Mouse (Mus musculus) liver, embryonic 14.5 days (tissue): Measurements from ENCODE around the gene Smarcad1. TPM values are rescaled to one million over a fixed set of nuclear protein-coding genes. Genes with fewer than 3 reads are reported as not detected.

Experiments used
- ATAC-seq: fragments of 200-750 bp; cut with Nextera tagmentation; 2 replicates; pipeline ENCODE4 v1.8.0; 2017; ENCODE audit warnings: moderate number of reproducible peaks, mild to moderate bottlenecking, moderate library complexity; ENCODE audit not compliant: insufficient read depth
- DNase-seq, 3 experiments: peaks; one replicate each; pipeline ENCODE4 v3.0.0-alpha.2; 2012 to 2013; ENCODE audit warnings: low read depth in 3 of 3, low spot score in 3 of 3
- H3K27ac ChIP-seq: fragments of 300-500 bp; sonication (generic); 2 replicates; pipeline ENCODE4 v1.5.1; 2014; ENCODE audit warnings: moderate library complexity, mild to moderate bottlenecking, control low read depth, inconsistent platforms
- H3K27me3 ChIP-seq: fragments of 300-500 bp; sonication (generic); 2 replicates; pipeline ENCODE4 v1.6.1; 2014; ENCODE audit warnings: mild to moderate bottlenecking, low read length, moderate library complexity; ENCODE audit not compliant: control insufficient read depth, insufficient read depth
- H3K36me3 ChIP-seq: fragments of 300-500 bp; sonication (generic); replicated peaks from 2 replicates; pipeline ENCODE4 v1.6.1; 2014; ENCODE audit warnings: low read depth; ENCODE audit not compliant: control insufficient read depth, insufficient read depth
- H3K4me1 ChIP-seq, 2 experiments: fragments of 200-500 bp in 1 of 2; fragments of 300-500 bp in 1 of 2; sonication (generic) in 1 of 2; replicated peaks; 2 replicates each; pipeline ENCODE4 v1.6.1; 2012 to 2014; ENCODE audit warnings: antibody characterized with exemption in 1 of 2, inconsistent platforms in 1 of 2, low read length in 1 of 2; ENCODE audit not compliant: control insufficient read depth in 2 of 2, insufficient read depth in 2 of 2
- H3K4me2 ChIP-seq: fragments of 300-500 bp; sonication (generic); 2 replicates; pipeline ENCODE4 v1.6.1; 2014; ENCODE audit warnings: low read depth, mild to moderate bottlenecking, control low read depth, moderate library complexity
- H3K4me3 ChIP-seq, 2 experiments: fragments of 200-500 bp in 1 of 2; fragments of 300-500 bp in 1 of 2; sonication (generic) in 1 of 2; 2 replicates each; pipeline ENCODE4 v1.5.1; 2012 to 2014; ENCODE audit warnings: low read depth in 2 of 2, low read length in 2 of 2, mild to moderate bottlenecking in 2 of 2, control low read depth in 1 of 2, inconsistent platforms in 1 of 2, moderate library complexity in 1 of 2; ENCODE audit not compliant: insufficient read depth in 1 of 2
- H3K9ac ChIP-seq: fragments of 300-500 bp; sonication (generic); replicated peaks from 2 replicates; pipeline ENCODE4 v1.6.1; 2014; ENCODE audit warnings: mild to moderate bottlenecking, control low read depth, moderate library complexity
- H3K9me3 ChIP-seq: fragments of 300-500 bp; sonication (generic); 2 replicates; pipeline ENCODE4 v1.6.1; 2016; ENCODE audit warnings: low read length, mixed read lengths; ENCODE audit not compliant: control insufficient read depth
- CTCF ChIP-seq: IDR thresholded peaks from 2 replicates; pipeline ENCODE4 v1.5.1; 2016; ENCODE audit warnings: antibody characterized with exemption, low read depth, control low read depth
- EP300 ChIP-seq: IDR thresholded peaks from 2 replicates; pipeline ENCODE4 v1.6.1; 2016; ENCODE audit warnings: antibody characterized with exemption, low read depth
- WGBS: fragments of 180-500 bp; shearing (Covaris S2); extraction: QIAGEN DNeasy Blood & Tissue Kit; methylation state at CpG from one replicate; pipeline ENCODE4 v1.1.7; 2014; ENCODE audit not compliant: insufficient replicate concordance; 5-methylcytosine and 5-hydroxymethylcytosine counted together
- polyA plus RNA-seq, 2 experiments: library from polyadenylated mRNA; depleted of rRNA in 1 of 2; stranded (reverse) in 1 of 2; unstranded in 1 of 2; fragments of >200 nt; fragmentation: Nextera tagmentation in 1 of 2; extraction: Ambion mirVana in 1 of 2; gene quantifications; 2 replicates each; pipeline versions ENCODE4 v1.2.1 to v1.2.3; 2012 to 2014

The Smarcad1 gene
- polyA plus RNA-seq, 2 experiments: 14.2 to 17.6 TPM

DNA sequence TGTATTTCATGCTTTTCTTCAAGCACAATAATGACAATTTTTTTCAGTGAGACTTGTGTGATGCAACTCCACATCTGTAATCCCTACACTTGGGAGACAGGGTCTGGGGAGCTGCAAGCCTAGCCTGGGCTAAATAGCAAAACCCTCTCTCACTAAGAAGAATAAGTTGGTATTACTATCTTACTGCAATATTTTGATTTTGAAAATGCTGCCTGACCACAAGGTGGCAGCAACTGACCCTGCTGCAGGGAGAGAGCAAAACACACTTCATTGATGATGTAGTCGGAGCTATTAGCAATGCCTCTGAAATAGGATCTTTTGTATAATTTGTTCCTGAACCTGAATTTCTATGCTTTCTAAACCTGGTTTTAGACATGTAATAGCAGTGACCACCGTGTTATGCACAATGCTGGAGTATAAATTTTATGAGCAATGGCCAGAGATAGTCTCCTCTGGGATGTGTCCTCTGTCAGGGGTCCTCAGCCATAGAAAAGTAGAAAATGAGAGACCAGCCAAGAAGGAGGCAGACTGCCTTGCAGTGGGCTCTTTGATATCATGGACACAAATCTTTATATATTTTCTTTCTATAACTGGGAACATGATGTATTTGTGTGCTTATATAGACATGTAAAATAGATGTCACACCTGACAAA, 83.8 kb downstream of the Smarcad1 start:
- Histone ChIP-seq H3K4me3 (no peak overlapping the region), H3K36me3 (no peaks in the 10 kb centered on the region), H3K27me3 (no peaks in the 10 kb centered on the region), H3K4me1 (no peaks in the 10 kb centered on the region), H3K9ac (no peak overlapping the region), H3K4me2 (no peak overlapping the region), H3K27ac (no peak overlapping the region), H3K9me3 (no peaks in the 10 kb centered on the region)
- DNase-seq: no peak
- WGBS: 28% methylated on average over 2 of the region's 2 CpGs
- ATAC-seq: no peak
- TF ChIP-seq CTCF (peak; percentile 66), EP300 (no peak)

DNA sequence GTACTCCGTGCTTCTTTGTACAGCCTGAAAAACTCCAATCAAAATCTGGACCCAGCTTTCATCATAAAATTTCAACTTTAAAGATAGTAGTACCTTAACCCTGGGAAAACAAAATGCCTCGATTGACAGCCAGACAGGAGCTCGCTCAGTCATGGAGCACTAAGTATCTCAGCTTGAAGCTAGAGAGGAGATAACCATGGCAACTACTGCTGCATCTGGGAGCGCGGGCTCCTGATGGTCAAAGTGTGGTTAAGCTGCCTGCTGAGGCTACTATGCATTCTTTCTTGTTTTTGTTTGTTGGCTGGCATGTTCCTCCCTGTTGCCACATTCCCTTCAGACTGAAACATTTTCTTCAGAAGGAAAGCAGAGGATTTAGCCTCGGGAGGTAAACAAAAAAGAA, 90.0 kb downstream of the Smarcad1 start:
- H3K36me3 ChIP-seq: no peaks in the 10 kb centered on the region
- no peak overlapping the region for H3K4me3 ChIP-seq
- no peaks in the 10 kb centered on the region for H3K9me3 ChIP-seq
- no peak overlapping the region for H3K9ac ChIP-seq
- DNase-seq: no peak
- H3K27ac ChIP-seq: no peak overlapping the region
- no peaks in the 10 kb centered on the region for H3K4me1 ChIP-seq
- 65% methylated on average over 6 of the region's 6 CpGs for WGBS
- no peak for TF ChIP-seq EP300
- no peak for TF ChIP-seq CTCF
- no peak for ATAC-seq
- no peaks in the 10 kb centered on the region for H3K27me3 ChIP-seq
- H3K4me2 ChIP-seq: no peak overlapping the region

DNA sequence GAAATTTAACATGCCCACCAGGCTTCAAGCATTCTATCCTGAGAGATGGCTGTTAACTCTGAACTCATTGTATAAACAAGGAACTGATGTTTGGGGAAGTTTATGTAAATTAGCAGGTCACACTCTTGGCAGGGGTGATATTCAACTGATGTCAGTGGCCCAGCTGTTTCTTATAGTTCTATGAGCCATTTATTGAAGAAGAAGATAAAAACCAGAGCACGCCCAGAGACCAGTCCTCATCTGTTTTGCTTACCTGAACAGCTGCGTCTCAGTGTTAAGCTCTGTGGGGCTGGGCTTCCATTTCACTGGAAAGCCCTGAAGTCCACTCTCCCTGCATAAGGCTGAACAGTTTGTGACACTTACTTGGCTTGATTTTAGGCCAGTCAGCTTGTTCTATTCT, 95.4 kb downstream of the Smarcad1 start:
- Histone ChIP-seq H3K27ac (no peak overlapping the region), H3K9ac (no peak overlapping the region), H3K9me3 (no peaks in the 10 kb centered on the region), H3K4me2 (no peak overlapping the region), H3K4me1 (no peaks in the 10 kb centered on the region), H3K27me3 (no peaks in the 10 kb centered on the region), H3K36me3 (no peaks in the 10 kb centered on the region), H3K4me3 (no peak overlapping the region)
- DNase-seq (no peak), ATAC-seq (no peak)
- 49% methylated on average over 2 of the region's 2 CpGs for WGBS
- TF ChIP-seq EP300 (no peak), CTCF (no peak)

DNA sequence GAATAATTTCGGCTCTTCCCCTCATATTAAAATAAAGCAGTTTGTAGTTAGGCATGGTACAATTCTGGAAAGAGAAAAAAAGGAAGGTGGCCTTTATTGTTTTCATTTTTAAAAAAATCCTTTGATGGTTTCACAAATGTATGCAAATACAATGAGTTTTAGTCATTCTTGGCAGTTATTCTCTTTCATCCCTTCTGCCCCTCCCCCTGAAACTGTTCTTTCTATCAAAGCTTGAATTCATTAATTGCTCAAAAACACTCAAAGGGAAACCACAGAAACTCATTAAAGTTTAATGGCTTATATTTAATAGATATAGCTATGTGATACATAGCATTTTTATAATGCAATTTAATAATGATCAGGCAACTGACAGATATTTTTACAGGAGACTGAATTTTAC, 95.9 kb downstream of the Smarcad1 start:
- Histone ChIP-seq H3K27ac (no peak overlapping the region), H3K27me3 (no peaks in the 10 kb centered on the region), H3K4me1 (no peaks in the 10 kb centered on the region), H3K4me3 (no peak overlapping the region), H3K9me3 (no peaks in the 10 kb centered on the region), H3K4me2 (no peak overlapping the region), H3K9ac (no peak overlapping the region), H3K36me3 (no peaks in the 10 kb centered on the region)
- no peak for ATAC-seq
- TF ChIP-seq EP300 (no peak), CTCF (no peak)
- no peak for DNase-seq
- WGBS: 68% methylated on average over 1 of the region's 1 CpGs

DNA sequence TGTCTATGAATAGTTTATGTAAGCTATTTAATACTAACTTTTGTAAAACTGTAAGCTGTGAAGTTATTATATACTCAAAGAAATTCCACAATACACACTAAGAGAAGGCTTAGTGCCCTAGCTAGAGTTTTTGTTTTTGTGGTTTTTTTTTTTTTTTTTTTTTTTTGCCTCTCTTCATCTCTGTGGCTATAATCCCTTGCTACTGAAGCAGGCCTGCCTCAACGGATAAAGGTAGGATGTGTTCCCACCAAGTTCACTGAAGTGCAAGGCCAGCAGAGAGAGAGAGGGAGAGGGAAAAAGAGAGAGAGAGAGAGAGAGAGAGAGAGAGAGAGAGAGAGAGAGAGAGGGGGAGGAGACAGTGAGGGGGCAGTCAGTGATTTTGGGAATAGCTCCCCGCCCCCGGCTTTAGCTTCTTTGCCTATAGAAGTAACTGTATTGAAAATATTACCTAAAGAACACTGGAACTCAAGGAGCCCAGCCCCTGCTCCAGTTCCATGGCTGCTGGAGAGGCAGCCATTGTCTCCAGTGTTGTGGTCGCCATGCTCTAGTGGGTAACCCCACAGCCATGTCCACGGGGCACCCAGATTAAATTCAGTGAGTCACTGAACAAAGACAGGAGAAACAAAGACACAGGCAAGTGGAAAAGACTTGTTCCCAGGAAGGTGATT, 97.8 kb downstream of the Smarcad1 start:
- DNase-seq: no peak
- Histone ChIP-seq H3K27ac (no peak overlapping the region), H3K9me3 (no peaks in the 10 kb centered on the region), H3K27me3 (no peaks in the 10 kb centered on the region), H3K9ac (no peak overlapping the region), H3K36me3 (no peaks in the 10 kb centered on the region), H3K4me2 (no peak overlapping the region), H3K4me1 (no peaks in the 10 kb centered on the region), H3K4me3 (no peak overlapping the region)
- 64% methylated on average over 5 of the region's 5 CpGs for WGBS
- no peak for TF ChIP-seq EP300
- TF ChIP-seq CTCF: no peak
- no peak for ATAC-seq
